Mouse (Mus musculus) G1E (cell line): ENCODE measurements around the gene Clstn3.

ENCODE experiments used
- CTCF ChIP-seq: IDR thresholded peaks from 2 replicates; pipeline ENCODE4 v1.5.1; 2012; ENCODE audit warnings: low read depth, low read length, inconsistent platforms, mixed read lengths
- GATA1 ChIP-seq: IDR thresholded peaks from 2 replicates; pipeline ENCODE4 v1.6.1; 2012; ENCODE audit warnings: borderline replicate concordance, low read length, inconsistent platforms, mixed read lengths
- TAL1 ChIP-seq: conservative IDR thresholded peaks from 2 replicates; pipeline ENCODE4 v1.6.1; 2012; ENCODE audit warnings: low read depth, low read length, inconsistent platforms, mixed read lengths

DNA sequence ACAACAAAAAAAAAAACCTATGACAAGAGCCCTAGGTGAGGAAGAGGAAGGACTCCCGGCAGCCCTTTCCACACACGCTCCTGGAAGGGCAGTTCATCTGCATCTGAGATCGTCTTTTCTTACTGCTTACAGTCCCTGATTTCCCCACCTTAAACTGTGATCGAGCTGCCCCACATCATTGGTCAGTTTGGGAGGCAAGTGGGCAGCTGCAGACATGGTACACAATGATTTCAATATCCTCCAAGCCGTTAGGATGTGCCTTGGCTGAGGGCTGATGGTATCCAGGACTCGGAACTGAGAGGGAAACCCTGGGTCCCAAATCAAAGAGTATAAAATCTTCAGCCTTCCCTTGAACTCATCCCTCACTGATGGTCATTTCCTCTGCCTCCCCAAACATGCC, 705 bp upstream of the Clstn3 start:
- TF ChIP-seq CTCF (no peak), TAL1 (no peak), GATA1 (no peak)
